ENCODE assay signal across 15 mouse cellular contexts in the genomic region with DNA sequence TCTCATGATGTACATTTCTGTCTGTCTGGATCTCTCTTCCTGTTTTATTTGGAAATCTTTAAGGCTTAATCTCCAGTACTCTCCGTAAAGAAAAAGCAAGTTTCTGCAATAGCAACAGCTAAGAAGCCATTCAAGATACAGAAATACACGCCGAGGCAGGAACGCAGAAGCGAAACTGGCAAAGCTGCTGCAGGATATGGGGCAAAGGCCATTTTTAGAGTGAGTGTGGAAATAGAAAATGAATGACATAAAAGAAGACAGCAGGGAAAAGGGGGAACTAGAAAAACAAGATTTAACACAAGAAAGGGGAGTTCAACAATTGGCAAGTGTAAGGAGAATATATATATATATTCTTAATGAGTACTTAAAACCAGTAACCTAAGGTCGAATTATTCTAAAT. TPM values are rescaled to one million over a fixed set of nuclear protein-coding genes. Genes with fewer than 3 reads are reported as not detected.
DNase-seq lines count a peak whose midpoint lies in the region; ATAC-seq and TF ChIP-seq lines count a peak whose summit lies in the region.
"Had no signal": no experiment of that assay in that cellular context is flagged by ENCODE, and none has a peak within 500 bp of the region (broad histone marks: within the 10 kb centered on the region; RNA-seq: fewer than 3 reads in every experiment).

No protein-coding gene starts in this region.

- H3K27me3 ChIP-seq in heart, embryonic 14.5 days (ENCODE audit: control insufficient read depth, insufficient read depth, low read length) = no peaks in the 10 kb centered on the region
- H3K27me3 ChIP-seq in small intestine, adult 2 months (ENCODE audit: control insufficient read depth, insufficient read depth, low read length) = no peaks in the 10 kb centered on the region
- no peaks in the 10 kb centered on the region for H3K27me3 ChIP-seq in kidney, adult 2 months (replicated peaks; ENCODE audit: control insufficient read depth, insufficient read depth, low read length)
- no peaks in the 10 kb centered on the region for H3K27me3 ChIP-seq in hindbrain, embryonic 12.5 days
- H3K27me3 ChIP-seq: forebrain, embryonic 15.5 days; hindbrain, embryonic 13.5 days; liver, embryonic 12.5 days had no signal

- ATAC-seq in heart, embryonic 14.5 days (ENCODE audit: insufficient number of reproducible peaks, insufficient read depth, low FRiP score, low read depth) = no peak
- ATAC-seq in hindbrain, embryonic 12.5 days (ENCODE audit: low FRiP score) = no peak
- ATAC-seq: forebrain, embryonic 15.5 days; liver, embryonic 12.5 days; midbrain, embryonic 16.5 days had no signal

- 0 out of 2 replicates have a peak overlapping the region, but pooled peaks have one; percentile 11 for H3K9ac ChIP-seq in heart, embryonic 14.5 days (ENCODE audit: low read length)
- no peak overlapping the region for H3K9ac ChIP-seq in hindbrain, embryonic 12.5 days
- H3K9ac ChIP-seq: forebrain, embryonic 15.5 days; hindbrain, embryonic 13.5 days; liver, embryonic 12.5 days had no signal

- no peak overlapping the region for H3K4me3 ChIP-seq in heart, embryonic 14.5 days (ENCODE audit: control insufficient read depth in 1 of 2, insufficient read depth in 1 of 2, low read depth in 1 of 2, low read length in 2 of 2)
- H3K4me3 ChIP-seq in small intestine, adult 2 months (ENCODE audit: low read depth, low read length) = no peak overlapping the region
- no peak overlapping the region for H3K4me3 ChIP-seq in kidney, adult 2 months (ENCODE audit: insufficient read depth, low read depth, low read length)
- H3K4me3 ChIP-seq in hindbrain, embryonic 12.5 days = no peak overlapping the region
- H3K4me3 ChIP-seq: forebrain, embryonic 15.5 days; hindbrain, embryonic 13.5 days; liver, embryonic 12.5 days had no signal

- DNase-seq in heart, adult 18-20 months = peak; percentile 22 to 58
- no peak for DNase-seq in heart, postnatal 14 days
- peak; percentile 10 for DNase-seq in lung, postnatal 14 days
- no peak for DNase-seq in lung, postnatal 10 days
- no peak for DNase-seq in kidney, adult 2 months
- DNase-seq: cerebellum, adult 2 months; gastrocnemius, postnatal 10 days; kidney, adult 9 months had no signal

- intact Hi-C loops in heart, postnatal 14 days (cut with DNase I) = no loop called here

- no peak for TF ChIP-seq POLR2A in small intestine, adult 2 months (IDR thresholded peaks at IDR 0.05; ENCODE audit: low read depth, low read length)
- TF ChIP-seq POLR2A in kidney, adult 2 months (IDR thresholded peaks at IDR 0.05; ENCODE audit: low read depth, low read length) = no peak

- H3K27ac ChIP-seq in heart, embryonic 14.5 days (replicated peaks in 1 of 2; ENCODE audit: control insufficient read depth in 1 of 2, insufficient read depth in 1 of 2, low read depth in 2 of 2, low read length in 2 of 2) = no peak overlapping the region; a peak in 1 of 4 replicates
- peak overlapping the region; percentile 34; the same call in 1 of the 2 replicates for H3K27ac ChIP-seq in small intestine, adult 2 months (ENCODE audit: insufficient read depth, low read depth, low read length)
- H3K27ac ChIP-seq in kidney, adult 2 months (ENCODE audit: insufficient read depth, low read depth, low read length) = no peak overlapping the region
- no peak overlapping the region for H3K27ac ChIP-seq in hindbrain, embryonic 12.5 days
- H3K27ac ChIP-seq: forebrain, embryonic 15.5 days; hindbrain, embryonic 13.5 days; liver, embryonic 12.5 days had no signal

- H3K36me3 ChIP-seq in heart, embryonic 14.5 days (ENCODE audit: control insufficient read depth, insufficient read depth, low read length) = peaks cover 28% of the 10 kb centered on the region; the same call in 1 of the 2 replicates
- peaks cover 2% of the 10 kb centered on the region; the same call in 1 of the 2 replicates for H3K36me3 ChIP-seq in small intestine, adult 2 months (ENCODE audit: control insufficient read depth, insufficient read depth, low read length)
- H3K36me3 ChIP-seq in kidney, adult 2 months (ENCODE audit: control insufficient read depth, insufficient read depth, low read length) = no peaks in the 10 kb centered on the region
- H3K36me3 ChIP-seq in hindbrain, embryonic 12.5 days = peaks cover 29% of the 10 kb centered on the region

- H3K9me3 ChIP-seq in heart, embryonic 14.5 days (ENCODE audit: control insufficient read depth, low read length) = no peaks in the 10 kb centered on the region
- H3K9me3 ChIP-seq in hindbrain, embryonic 12.5 days (replicated peaks) = no peaks in the 10 kb centered on the region
- H3K9me3 ChIP-seq: forebrain, embryonic 15.5 days; hindbrain, embryonic 13.5 days; liver, embryonic 12.5 days had no signal

- WGBS in heart, embryonic 14.5 days = 76% methylated on average over 6 of the region's 6 CpGs
- 31% methylated on average over 6 of the region's 6 CpGs for WGBS in small intestine, adult 2 months
- 83% methylated on average over 6 of the region's 6 CpGs for WGBS in kidney, adult 2 months
- WGBS in hindbrain, embryonic 12.5 days = 95% methylated on average over 6 of the region's 6 CpGs

- TF ChIP-seq CTCF in small intestine, adult 2 months (IDR thresholded peaks at IDR 0.05; ENCODE audit: extremely low read depth, insufficient read length, insufficient replicate concordance, low read depth, low read length) = no peak
- no peak for TF ChIP-seq CTCF in kidney, adult 2 months (conservative IDR thresholded peaks at IDR 0.05; ENCODE audit: insufficient read depth, insufficient read length, low read depth, low read length)

- H3K4me1 ChIP-seq in heart, embryonic 14.5 days (ENCODE audit: control insufficient read depth in 2 of 2, insufficient read depth in 2 of 2, low read length in 2 of 2) = peaks cover 3 to 7% of the 10 kb centered on the region in 2 experiments; a peak in 3 of 4 replicates
- H3K4me1 ChIP-seq in small intestine, adult 2 months (ENCODE audit: control insufficient read depth, insufficient read depth, insufficient read length, low read length) = peaks cover 10% of the 10 kb centered on the region; the same call in 1 of the 2 replicates
- no peaks in the 10 kb centered on the region for H3K4me1 ChIP-seq in kidney, adult 2 months (ENCODE audit: control insufficient read depth, insufficient read depth, low read length)
- H3K4me1 ChIP-seq in hindbrain, embryonic 12.5 days = no peaks in the 10 kb centered on the region
- H3K4me1 ChIP-seq: forebrain, embryonic 15.5 days; hindbrain, embryonic 13.5 days had no signal

- no peak overlapping the region for H3K4me2 ChIP-seq in heart, embryonic 14.5 days (ENCODE audit: low read length)
- no peak overlapping the region for H3K4me2 ChIP-seq in hindbrain, embryonic 12.5 days (replicated peaks)
- H3K4me2 ChIP-seq: forebrain, embryonic 15.5 days; hindbrain, embryonic 13.5 days; liver, embryonic 12.5 days had no signal

RNA-seq across cellular contexts. Expression of a gene that starts 16.5 kb away (rescaled TPM):
- 1 to 10 TPM; 2.7 to 3.3 TPM for total RNA-seq in heart, adult 18-20 months (2021)
- 1 to 10 TPM; 2.7 TPM for total RNA-seq in heart, postnatal 14 days (2021)
- polyA plus RNA-seq in heart, embryonic 14.5 days (2014; fragmentation: Nextera tagmentation; extraction: Ambion mirVana) = 28.2 and 30.9 TPM in 2 replicates
- 0.66 and 1.0 TPM in 2 replicates for polyA plus RNA-seq in small intestine, adult 2 months (2012; rRNA removed)
- polyA plus RNA-seq in kidney, adult 2 months (2012; rRNA removed) = 0.52 and 0.57 TPM in 2 replicates
- polyA plus RNA-seq in hindbrain, embryonic 12.5 days (2016; fragmentation: Nextera tagmentation; extraction: Ambion mirVana) = 36.5 and 37.5 TPM in 2 replicates

RNA-seq across cellular contexts. Expression of a gene that starts 17.2 kb away (rescaled TPM):
- 10 to 100 TPM; 40.3 to 48.8 TPM for total RNA-seq in heart, adult 18-20 months (2021)
- 10 to 100 TPM; 34.9 to 39.7 TPM for total RNA-seq in heart, postnatal 14 days (2021)
- 44.1 and 46.4 TPM in 2 replicates for polyA plus RNA-seq in heart, embryonic 14.5 days (2014; fragmentation: Nextera tagmentation; extraction: Ambion mirVana)
- 61.1 and 85.9 TPM in 2 replicates for polyA plus RNA-seq in small intestine, adult 2 months (2012; rRNA removed)
- polyA plus RNA-seq in kidney, adult 2 months (2012; rRNA removed) = 62.6 and 64.2 TPM in 2 replicates
- polyA plus RNA-seq in hindbrain, embryonic 12.5 days (2016; fragmentation: Nextera tagmentation; extraction: Ambion mirVana) = 70.0 and 74.1 TPM in 2 replicates

Comparison
In these comparisons a context has a peak if more than half of its experiments do, and no peak if none do; other contexts are left out.
1. DNase-seq: peak in heart, adult 18-20 months (2 of 2) and lung, postnatal 14 days (single experiment); none in heart, postnatal 14 days (0 of 2), lung, postnatal 10 days (single experiment) and kidney, adult 2 months (single experiment).
2. RNA of a gene that starts 16.5 kb away (polyA plus RNA-seq): 36.5 to 37.5 TPM in hindbrain, embryonic 12.5 days and 28.2 to 30.9 TPM in heart, embryonic 14.5 days; 0.66 to 1.0 TPM in small intestine, adult 2 months and 0.52 to 0.57 TPM in kidney, adult 2 months; every median in the first group is over 10 times any median in the second.